Mouse (Mus musculus) E14TG2a.4 (cell line): ENCODE results near the gene Chaf1a.

ENCODE experiments used
- CTCF ChIP-seq: conservative IDR thresholded peaks from 2 replicates; pipeline ENCODE4 v1.5.1; 2014; ENCODE audit warnings: low read length
- NANOG ChIP-seq: IDR thresholded peaks from 2 replicates; pipeline ENCODE4 v1.6.1; 2014; ENCODE audit warnings: borderline replicate concordance, low read length, mixed read lengths

DNA sequence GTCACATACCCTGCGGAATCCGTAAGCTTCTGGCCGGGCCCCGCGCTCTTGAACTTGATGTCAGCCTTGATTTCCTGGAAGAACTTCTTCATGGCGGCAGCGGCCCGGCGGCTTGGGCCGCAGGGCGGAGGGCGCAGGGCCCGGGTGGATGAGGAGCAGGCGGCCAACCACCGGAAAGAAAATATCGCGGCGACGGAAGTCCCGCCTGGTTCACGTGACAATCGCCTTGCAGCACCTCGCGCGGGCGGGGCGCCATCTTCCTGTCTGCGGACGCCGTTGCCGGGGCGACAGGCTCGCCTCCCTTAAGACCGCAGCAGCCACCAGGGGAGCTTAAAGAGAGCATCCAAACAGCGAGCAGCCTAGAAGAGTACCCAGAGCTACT is 34.6 kb downstream of the Chaf1a start, which contains the start of gene Ubxn6:
- TF ChIP-seq CTCF (no peak), NANOG (no peak)
